Mouse (Mus musculus) thymus, adult 2 months (tissue): ENCODE measurements around the gene Cldn13. TPM values are rescaled to one million over a fixed set of nuclear protein-coding genes. Genes with fewer than 3 reads are reported as not detected.
"Not testable (repeated sequence)": the region's sequence is repeated elsewhere in the genome, so short reads cannot be mapped to it uniquely, and the experiment has no call there.

Experiments used
- DNase-seq: peaks from one replicate; pipeline ENCODE4 v3.0.0; 2021
- H3K27ac ChIP-seq: fragments of 200-500 bp; 2 replicates; pipeline ENCODE4 v1.5.1; 2012; ENCODE audit warnings: low read length, control low read depth; ENCODE audit not compliant: control insufficient read depth, insufficient read depth
- H3K27me3 ChIP-seq: fragments of 200-500 bp; 2 replicates; pipeline ENCODE4 v1.6.1; 2012; ENCODE audit warnings: mild to moderate bottlenecking, low read length, moderate library complexity, mixed read lengths; ENCODE audit not compliant: control insufficient read depth, insufficient read depth
- H3K36me3 ChIP-seq: fragments of 200-500 bp; 2 replicates; pipeline ENCODE4 v1.6.1; 2012; ENCODE audit warnings: mild to moderate bottlenecking, low read length, moderate library complexity; ENCODE audit not compliant: control insufficient read depth, insufficient read depth
- H3K4me1 ChIP-seq: fragments of 200-500 bp; replicated peaks from 2 replicates; pipeline ENCODE4 v1.6.1; 2012; ENCODE audit warnings: low read length; ENCODE audit not compliant: control insufficient read depth, insufficient read depth
- H3K4me3 ChIP-seq: fragments of 200-500 bp; 2 replicates; pipeline ENCODE4 v1.5.1; 2012; ENCODE audit warnings: mild to moderate bottlenecking, low read length, control low read depth, moderate library complexity; ENCODE audit not compliant: control insufficient read depth, insufficient read depth
- CTCF ChIP-seq: fragments of 200-500 bp; IDR thresholded peaks from 2 replicates; pipeline ENCODE4 v1.5.1; 2012; ENCODE audit warnings: mild to moderate bottlenecking, control low read depth, low read length, moderate library complexity, borderline replicate concordance; ENCODE audit not compliant: control insufficient read depth, poor library complexity, insufficient read depth; ENCODE audit errors: extremely low read depth
- POLR2A ChIP-seq: fragments of 200-500 bp; IDR thresholded peaks from 2 replicates; pipeline ENCODE4 v1.6.1; 2012; ENCODE audit warnings: mild to moderate bottlenecking, low read length, control low read depth, moderate library complexity; ENCODE audit not compliant: control insufficient read depth, poor library complexity, insufficient read depth; ENCODE audit errors: extremely low read depth
- WGBS: fragments of 180-500 bp; shearing (Covaris S2); methylation state at CpG from one replicate; pipeline ENCODE4 v1.1.7; 2018; 5-methylcytosine and 5-hydroxymethylcytosine counted together
- polyA plus RNA-seq: library from polyadenylated mRNA; depleted of rRNA; stranded (reverse); fragments of >200 nt; gene quantifications from 2 replicates; pipeline ENCODE4 v1.2.3, GENCODE M21; 2012

Cldn13 gene
- polyA plus RNA-seq, 1 experiment, result 1.9 TPM

GRCm38 (mm10) chr5:134944179-134944578 lies 28.9 kb upstream of the Cldn13 start:
- H3K36me3 ChIP-seq, result no peaks in the 10 kb centered on the region
- H3K27me3 ChIP-seq, result no peaks in the 10 kb centered on the region
- H3K4me1 ChIP-seq, result peaks cover 73% of the 10 kb centered on the region
- H3K27ac ChIP-seq, result no peak overlapping the region
- no peak for TF ChIP-seq CTCF
- no peak for TF ChIP-seq POLR2A
- no peak for DNase-seq
- 90% methylated on average over 5 of the region's 5 CpGs for WGBS
- no peak overlapping the region for H3K4me3 ChIP-seq

DNA sequence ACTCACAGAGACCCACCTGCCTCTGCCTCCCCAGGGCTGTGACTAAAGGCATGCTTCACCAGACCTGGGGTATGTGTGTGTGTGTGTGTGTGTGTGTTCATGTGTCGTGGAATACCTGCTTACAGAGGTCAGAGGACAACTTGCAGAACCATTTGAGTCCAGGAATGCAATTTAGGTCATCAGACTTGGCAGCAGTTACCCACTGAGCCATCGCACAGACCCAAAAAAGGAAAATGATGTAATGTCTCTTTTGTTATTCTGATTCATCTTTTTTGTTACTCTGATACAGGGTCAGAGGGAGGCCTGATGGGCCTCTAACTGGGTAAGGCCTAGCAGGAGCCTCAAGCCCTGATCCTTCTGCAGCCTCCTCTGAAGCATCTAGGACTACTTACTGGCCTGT lies 27.4 kb upstream of the Cldn13 start:
- Histone ChIP-seq H3K36me3 (no peaks in the 10 kb centered on the region), H3K4me3 (no peak overlapping the region), H3K4me1 (peaks cover 67% of the 10 kb centered on the region), H3K27ac (no peak overlapping the region; the same call in 1 of the 2 replicates), H3K27me3 (no peaks in the 10 kb centered on the region)
- WGBS, result 75% methylated on average over 2 of the region's 2 CpGs
- DNase-seq, result no peak
- no peak for TF ChIP-seq CTCF
- no peak for TF ChIP-seq POLR2A

DNA sequence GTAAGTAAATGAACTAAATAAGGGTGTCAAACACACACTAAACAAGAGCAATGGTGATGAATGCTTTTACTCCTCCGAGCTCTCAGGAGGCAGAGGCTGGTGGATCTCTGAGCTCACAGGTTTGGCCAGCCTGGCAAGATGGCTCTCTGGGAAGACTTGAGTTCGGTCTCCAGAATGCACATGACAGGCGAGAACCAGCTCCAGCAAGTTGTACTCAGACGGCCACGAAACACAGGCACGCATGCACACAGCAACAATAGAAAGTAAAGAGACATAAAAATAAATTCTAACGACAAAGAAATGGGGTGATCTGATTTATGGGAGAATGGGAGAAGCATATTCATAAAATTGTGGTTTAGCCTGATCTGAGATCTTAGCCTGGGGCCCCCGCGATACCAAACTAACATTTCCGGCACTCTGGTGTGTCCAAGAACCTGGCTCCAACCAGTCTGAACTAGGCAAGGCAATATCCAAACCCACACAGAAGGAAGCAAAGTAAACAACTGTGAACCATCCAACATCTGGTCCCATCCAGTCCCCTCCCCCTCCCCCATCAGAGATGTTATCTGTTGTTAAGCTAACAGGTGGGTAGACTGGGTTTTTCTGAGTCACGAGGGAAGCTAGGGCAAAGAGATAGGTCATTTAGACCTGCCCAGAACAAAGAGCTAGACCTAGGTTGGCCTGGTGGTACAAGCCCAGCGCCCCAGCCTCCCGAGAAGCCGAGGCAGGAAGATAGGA lies 26.3 kb upstream of the Cldn13 start:
- Histone ChIP-seq H3K27me3 (no peaks in the 10 kb centered on the region), H3K36me3 (no peaks in the 10 kb centered on the region), H3K27ac (peak overlapping the region; percentile 58), H3K4me3 (no peak overlapping the region), H3K4me1 (peaks cover 56% of the 10 kb centered on the region)
- no peak for TF ChIP-seq POLR2A
- TF ChIP-seq CTCF, result no peak
- peak; percentile 75 for DNase-seq
- 23% methylated on average over 14 of the region's 14 CpGs for WGBS

- H3K27ac ChIP-seq, H3K27me3 ChIP-seq, H3K4me3 ChIP-seq, H3K36me3 ChIP-seq, DNase-seq: not testable (repeated sequence)
- H3K4me1 ChIP-seq, result peaks cover 42% of the 10 kb centered on the region
- 100% methylated on average over 4 of the region's 7 CpGs for WGBS
Observed at GRCm38 (mm10) chr5:134939554-134939953, 24.2 kb upstream of the Cldn13 start.

GRCm38 (mm10) chr5:134939069-134939468 lies 23.7 kb upstream of the Cldn13 start:
- no peak for DNase-seq
- Histone ChIP-seq H3K4me3 (no peak overlapping the region), H3K4me1 (peaks cover 40% of the 10 kb centered on the region), H3K36me3 (no peaks in the 10 kb centered on the region), H3K27ac (peak overlapping the region; percentile 46), H3K27me3 (no peaks in the 10 kb centered on the region)
- WGBS, result 70% methylated on average over 3 of the region's 3 CpGs
- TF ChIP-seq CTCF (no peak), POLR2A (no peak)

GRCm38 (mm10) chr5:134936626-134937185 lies 21.4 kb upstream of the Cldn13 start:
- no peak for DNase-seq
- H3K27ac ChIP-seq, result no peak overlapping the region
- H3K4me1 ChIP-seq, result peaks cover 39% of the 10 kb centered on the region
- WGBS, result 86% methylated on average over 6 of the region's 6 CpGs
- H3K36me3 ChIP-seq, result no peaks in the 10 kb centered on the region
- no peak overlapping the region for H3K4me3 ChIP-seq
- TF ChIP-seq CTCF (no peak), POLR2A (no peak)
- no peaks in the 10 kb centered on the region for H3K27me3 ChIP-seq
